Mouse (Mus musculus) heart, embryonic 11.5 days (tissue): Measurements from ENCODE around the gene Cxcr6. TPM values are rescaled to one million over a fixed set of nuclear protein-coding genes. Genes with fewer than 3 reads are reported as not detected.

Experiments used
- ATAC-seq: fragments of 200-750 bp; cut with Nextera tagmentation; replicated peaks from 2 replicates; pipeline ENCODE4 v1.8.0; 2017; ENCODE audit warnings: moderate library complexity; ENCODE audit not compliant: insufficient number of reproducible peaks, low FRiP score, low TSS enrichment
- H3K27ac ChIP-seq: fragments of 300-500 bp; sonication (generic); 2 replicates; pipeline ENCODE4 v1.5.1; 2014; ENCODE audit warnings: mild to moderate bottlenecking, low read depth, low read length
- H3K27me3 ChIP-seq: fragments of 300-500 bp; sonication (generic); 2 replicates; pipeline ENCODE4 v1.6.1; 2014; ENCODE audit warnings: mild to moderate bottlenecking, low read length, mixed read lengths; ENCODE audit not compliant: control insufficient read depth, insufficient read depth
- H3K36me3 ChIP-seq: fragments of 300-500 bp; sonication (generic); 2 replicates; pipeline ENCODE4 v1.6.1; 2014; ENCODE audit warnings: mild to moderate bottlenecking, low read length, moderate library complexity, mixed read lengths; ENCODE audit not compliant: control insufficient read depth, insufficient read depth
- H3K4me1 ChIP-seq: fragments of 300-500 bp; sonication (generic); 2 replicates; pipeline ENCODE4 v1.6.1; 2014; ENCODE audit warnings: low read length; ENCODE audit not compliant: control insufficient read depth, insufficient read depth
- H3K4me2 ChIP-seq: fragments of 300-500 bp; sonication (generic); 2 replicates; pipeline ENCODE4 v1.6.1; 2014; ENCODE audit warnings: mild to moderate bottlenecking, moderate library complexity
- H3K4me3 ChIP-seq: fragments of 300-500 bp; sonication (generic); 2 replicates; pipeline ENCODE4 v1.5.1; 2014; ENCODE audit warnings: low read depth, low read length
- H3K9ac ChIP-seq: fragments of 300-500 bp; sonication (generic); 2 replicates; pipeline ENCODE4 v1.6.1; 2014; ENCODE audit warnings: mild to moderate bottlenecking, low read depth, low read length, moderate library complexity
- H3K9me3 ChIP-seq: fragments of 300-500 bp; sonication (generic); replicated peaks from 2 replicates; pipeline ENCODE4 v1.6.1; 2016; ENCODE audit warnings: low read length; ENCODE audit not compliant: control insufficient read depth
- WGBS: fragments of 180-500 bp; shearing (Covaris S2); extraction: QIAGEN DNeasy Blood & Tissue Kit; methylation state at CpG from one replicate; pipeline ENCODE4 v1.1.7; 2014; ENCODE audit not compliant: insufficient replicate concordance; 5-methylcytosine and 5-hydroxymethylcytosine counted together
- polyA plus RNA-seq: library from polyadenylated mRNA; unstranded; fragments of >200 nt; fragmentation: Nextera tagmentation; extraction: Ambion mirVana; gene quantifications from 2 replicates; pipeline ENCODE4 v1.2.1, GENCODE M21; 2014

Gene Cxcr6
- polyA plus RNA-seq, 1 experiment from 2014 or later: 0.82 TPM

GRCm38 (mm10) chr9:123835851-123836250 is 29.6 kb downstream of the Cxcr6 start:
- Histone ChIP-seq H3K36me3 (peaks cover 12% of the 10 kb centered on the region), H3K27ac (no peak overlapping the region), H3K4me1 (no peaks in the 10 kb centered on the region), H3K9me3 (no peaks in the 10 kb centered on the region), H3K27me3 (no peaks in the 10 kb centered on the region), H3K9ac (no peak overlapping the region), H3K4me2 (no peak overlapping the region), H3K4me3 (no peak overlapping the region)
- no peak for ATAC-seq
- 86% methylated on average over 3 of the region's 3 CpGs for WGBS

DNA sequence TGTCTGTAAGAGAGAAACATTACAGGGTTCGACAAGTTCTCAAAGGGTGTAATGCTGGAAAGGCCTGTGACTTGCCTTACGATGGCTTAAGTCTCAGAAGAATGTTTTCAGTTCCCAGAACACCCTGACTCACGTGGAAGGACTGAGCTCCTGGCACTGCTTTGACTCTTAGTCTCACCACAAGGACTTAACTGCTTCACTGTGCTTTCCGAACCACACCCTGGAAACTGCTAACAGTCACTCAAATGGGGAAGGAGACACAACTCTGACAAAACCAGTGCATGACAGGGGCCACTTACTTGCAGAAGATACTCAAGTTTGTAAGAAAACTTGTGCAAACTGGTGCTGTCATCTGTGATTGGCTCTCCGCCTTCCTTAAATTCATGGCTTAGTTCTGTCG is 34.0 kb downstream of the Cxcr6 start:
- Histone ChIP-seq H3K4me1 (peaks cover 16% of the 10 kb centered on the region), H3K9ac (no peak overlapping the region), H3K36me3 (peaks cover 14% of the 10 kb centered on the region), H3K4me3 (no peak overlapping the region), H3K4me2 (no peak overlapping the region), H3K9me3 (no peaks in the 10 kb centered on the region), H3K27ac (no peak overlapping the region), H3K27me3 (no peaks in the 10 kb centered on the region)
- WGBS: 85% methylated on average over 6 of the region's 6 CpGs
- ATAC-seq: no peak

DNA sequence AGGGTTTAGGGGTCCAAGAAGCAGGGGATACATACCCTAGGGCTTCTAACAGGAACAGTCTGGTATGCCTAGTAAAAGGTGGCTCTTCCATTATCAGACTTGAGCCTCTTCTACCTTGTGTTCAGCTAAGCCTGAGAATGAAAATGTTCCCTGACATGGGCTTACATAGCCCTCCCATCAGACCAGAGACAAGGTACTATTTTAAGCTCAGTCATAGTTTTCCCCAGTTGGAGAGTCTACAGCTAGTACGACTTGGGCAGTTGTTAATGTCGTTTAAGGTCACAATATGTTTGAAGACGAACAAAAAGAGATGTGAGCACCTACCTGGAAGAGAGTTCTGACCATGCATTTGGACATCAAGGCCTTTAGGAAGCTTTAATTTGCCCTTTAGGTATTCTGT is 38.2 kb downstream of the Cxcr6 start:
- Histone ChIP-seq H3K4me3 (no peak overlapping the region), H3K9ac (peak overlapping the region; percentile 34; the same call in 1 of the 2 replicates), H3K9me3 (no peaks in the 10 kb centered on the region), H3K4me2 (peak overlapping the region; percentile 48), H3K36me3 (peaks cover 8% of the 10 kb centered on the region), H3K27ac (peak overlapping the region; percentile 90), H3K27me3 (no peaks in the 10 kb centered on the region), H3K4me1 (peaks cover 26% of the 10 kb centered on the region)
- no peak for ATAC-seq
- 41% methylated on average over 3 of the region's 3 CpGs for WGBS

DNA sequence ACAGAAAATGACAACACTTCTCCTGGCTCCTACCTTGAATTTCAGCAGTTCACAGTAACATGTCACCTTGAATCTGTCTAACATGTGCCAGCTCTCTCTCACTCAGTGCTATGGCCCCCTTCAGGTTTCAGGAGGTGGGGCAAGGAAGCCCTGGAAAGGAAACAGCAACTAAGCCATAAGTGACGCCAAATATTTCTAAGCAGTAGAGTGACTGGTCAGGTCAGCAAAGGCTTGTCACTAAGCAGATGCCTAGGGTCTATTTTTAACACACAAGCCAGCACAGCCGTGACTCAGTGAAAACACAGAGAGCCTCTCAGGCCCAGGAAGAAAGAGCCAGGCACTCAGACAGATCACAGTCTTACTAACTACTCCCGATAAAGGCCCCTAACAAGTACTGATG is 38.8 kb downstream of the Cxcr6 start:
- no peaks in the 10 kb centered on the region for H3K27me3 ChIP-seq
- no peak overlapping the region for H3K4me3 ChIP-seq
- H3K9me3 ChIP-seq: no peaks in the 10 kb centered on the region
- H3K9ac ChIP-seq: no peak overlapping the region
- peak; percentile 78 for ATAC-seq
- H3K4me1 ChIP-seq: peaks cover 30% of the 10 kb centered on the region
- WGBS: 19% methylated on average over 3 of the region's 3 CpGs
- peak overlapping the region; percentile 48 for H3K4me2 ChIP-seq
- H3K27ac ChIP-seq: peak overlapping the region; percentile 90
- peaks cover 6% of the 10 kb centered on the region for H3K36me3 ChIP-seq

DNA sequence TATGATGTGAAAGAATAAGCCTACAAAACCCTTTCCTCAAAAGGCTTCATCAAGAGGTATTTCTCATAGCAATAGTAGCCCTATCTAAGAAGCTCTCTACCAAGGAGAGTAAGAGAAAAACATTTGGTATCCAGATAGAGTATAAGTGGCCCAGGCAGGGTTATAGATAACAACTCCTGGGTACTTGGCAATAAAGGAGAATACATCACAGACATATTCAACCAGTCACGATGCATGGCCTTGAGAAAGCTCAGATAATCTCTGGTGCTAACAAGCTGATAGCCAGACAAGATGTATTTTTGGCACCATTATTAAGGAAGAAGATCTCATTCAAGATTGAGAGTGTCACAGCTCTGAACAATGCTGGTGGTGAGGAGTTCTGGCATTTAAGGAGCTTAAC is 40.2 kb downstream of the Cxcr6 start:
- H3K4me2 ChIP-seq: no peak overlapping the region
- H3K4me3 ChIP-seq: no peak overlapping the region
- H3K27me3 ChIP-seq: no peaks in the 10 kb centered on the region
- no peak overlapping the region for H3K27ac ChIP-seq
- ATAC-seq: no peak
- H3K9ac ChIP-seq: no peak overlapping the region
- H3K4me1 ChIP-seq: peaks cover 32% of the 10 kb centered on the region
- H3K9me3 ChIP-seq: no peaks in the 10 kb centered on the region
- WGBS: 46% methylated on average over 1 of the region's 1 CpGs
- H3K36me3 ChIP-seq: peaks cover 4% of the 10 kb centered on the region; the same call in 1 of the 2 replicates

GRCm38 (mm10) chr9:123849976-123850695 is 43.9 kb downstream of the Cxcr6 start:
- Histone ChIP-seq H3K27ac (peak overlapping the region; percentile 38; the same call in 1 of the 2 replicates), H3K9me3 (no peaks in the 10 kb centered on the region), H3K36me3 (no peaks in the 10 kb centered on the region), H3K27me3 (no peaks in the 10 kb centered on the region), H3K4me3 (peak overlapping the region; percentile 63), H3K4me2 (peak overlapping the region; percentile 83), H3K9ac (no peak overlapping the region), H3K4me1 (peaks cover 17% of the 10 kb centered on the region)
- WGBS: 58% methylated on average over 2 of the region's 2 CpGs
- ATAC-seq: no peak

DNA sequence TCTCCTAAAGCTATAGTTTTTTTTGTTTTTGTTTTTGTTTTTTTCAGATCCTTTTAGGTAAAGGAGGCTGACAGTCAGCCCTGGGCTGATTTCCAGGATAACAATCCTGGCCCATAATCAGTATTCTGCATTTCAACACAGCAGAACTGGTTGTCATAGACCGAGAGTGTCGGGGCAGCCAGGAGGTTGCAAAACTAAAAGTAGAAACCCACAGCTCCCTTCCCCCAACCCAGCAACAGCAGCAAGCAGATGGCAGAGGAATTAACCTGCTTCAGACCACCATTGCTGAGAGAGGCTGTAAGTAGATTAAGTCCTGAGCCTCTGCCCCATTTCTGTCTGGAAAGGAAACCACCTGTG is 44.4 kb downstream of the Cxcr6 start:
- ATAC-seq: no peak
- H3K4me2 ChIP-seq: peak overlapping the region; percentile 83
- no peaks in the 10 kb centered on the region for H3K36me3 ChIP-seq
- no peaks in the 10 kb centered on the region for H3K9me3 ChIP-seq
- no peaks in the 10 kb centered on the region for H3K27me3 ChIP-seq
- 4% methylated on average over 2 of the region's 2 CpGs for WGBS
- peak overlapping the region; percentile 88 for H3K27ac ChIP-seq
- H3K4me1 ChIP-seq: peaks cover 14% of the 10 kb centered on the region; the same call in 1 of the 2 replicates
- H3K9ac ChIP-seq: peak overlapping the region; percentile 93
- peak overlapping the region; percentile 63 for H3K4me3 ChIP-seq

GRCm38 (mm10) chr9:123851062-123851712 is 44.9 kb downstream of the Cxcr6 start:
- WGBS: under 1% methylated on average over 27 of the region's 27 CpGs

More at GRCm38 (mm10) chr9:123851062-123851712, 44.9 kb downstream of the Cxcr6 start:
- H3K27ac ChIP-seq: peak overlapping the region; percentile 88
- H3K9me3 ChIP-seq: no peaks in the 10 kb centered on the region
- peak overlapping the region; percentile 63 for H3K4me3 ChIP-seq
- H3K27me3 ChIP-seq: no peaks in the 10 kb centered on the region
- peak overlapping the region; percentile 83 for H3K4me2 ChIP-seq
- H3K36me3 ChIP-seq: no peaks in the 10 kb centered on the region
- peak; percentile 71 for ATAC-seq
- H3K9ac ChIP-seq: peak overlapping the region; percentile 93
- H3K4me1 ChIP-seq: peaks cover 11% of the 10 kb centered on the region; the same call in 1 of the 2 replicates
